Mouse (Mus musculus) forebrain, embryonic 15.5 days (tissue): ENCODE measurements around the gene Atp7a. TPM values are rescaled to one million over a fixed set of nuclear protein-coding genes. Genes with fewer than 3 reads are reported as not detected.

Experiments
- ATAC-seq: fragments of 200-750 bp; cut with Nextera tagmentation; replicated peaks from 2 replicates; pipeline ENCODE4 v1.8.0; 2017; ENCODE audit warnings: mild to moderate bottlenecking, moderate TSS enrichment, moderate library complexity
- H3K27ac ChIP-seq: fragments of 300-500 bp; sonication (generic); replicated peaks from 2 replicates; pipeline ENCODE4 v1.5.1; 2015; ENCODE audit warnings: mild to moderate bottlenecking, inconsistent platforms
- H3K27me3 ChIP-seq: fragments of 300-500 bp; sonication (generic); 2 replicates; pipeline ENCODE4 v1.6.1; 2015; ENCODE audit warnings: inconsistent platforms
- H3K36me3 ChIP-seq: fragments of 300-500 bp; sonication (generic); 2 replicates; pipeline ENCODE4 v1.6.1; 2015; ENCODE audit warnings: mild to moderate bottlenecking, inconsistent platforms
- H3K4me1 ChIP-seq: fragments of 300-500 bp; sonication (generic); 2 replicates; pipeline ENCODE4 v1.6.1; 2015; ENCODE audit warnings: inconsistent platforms
- H3K4me2 ChIP-seq: fragments of 300-500 bp; sonication (generic); replicated peaks from 2 replicates; pipeline ENCODE4 v1.6.1; 2015; ENCODE audit warnings: mild to moderate bottlenecking, inconsistent platforms
- H3K4me3 ChIP-seq: fragments of 300-500 bp; sonication (generic); 2 replicates; pipeline ENCODE4 v1.5.1; 2015; ENCODE audit warnings: mild to moderate bottlenecking, inconsistent platforms
- H3K9ac ChIP-seq: fragments of 300-500 bp; sonication (generic); replicated peaks from 2 replicates; pipeline ENCODE4 v1.6.1; 2015; ENCODE audit warnings: mild to moderate bottlenecking, inconsistent platforms
- H3K9me3 ChIP-seq: fragments of 300-500 bp; sonication (generic); 2 replicates; pipeline ENCODE4 v1.6.1; 2016; ENCODE audit warnings: inconsistent platforms
- WGBS: fragments of 180-500 bp; shearing (Covaris S2); methylation state at CpG from one replicate; pipeline ENCODE4 v1.1.7; 2015; ENCODE audit warnings: mixed read lengths; 5-methylcytosine and 5-hydroxymethylcytosine counted together
- polyA plus RNA-seq: library from polyadenylated mRNA; unstranded; fragments of >200 nt; fragmentation: Nextera tagmentation; extraction: Ambion mirVana; gene quantifications from 2 replicates; pipeline ENCODE4 v1.2.1, GENCODE M21; 2015

Atp7a gene
- polyA plus RNA-seq, 1 experiment from 2014 or later: 17.6 TPM

DNA sequence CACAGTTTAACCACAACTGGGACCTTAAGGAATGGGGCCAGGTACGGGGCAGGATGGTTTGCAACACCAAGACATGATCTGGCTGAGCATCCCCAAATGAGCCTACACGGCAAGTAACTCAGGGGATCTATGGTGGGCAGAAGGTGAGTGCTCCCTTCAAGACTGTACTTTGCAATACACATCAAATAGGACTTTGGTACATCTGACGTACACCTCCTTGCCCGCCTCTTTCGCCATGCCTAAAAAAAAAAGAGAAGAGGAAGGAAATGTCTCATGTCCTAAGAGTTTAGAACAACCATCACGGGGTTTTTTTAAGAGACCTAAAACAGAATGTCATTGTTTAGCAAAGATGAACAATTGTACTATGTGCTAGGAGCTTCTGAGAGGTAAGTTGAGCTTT is 115.9 kb downstream of the Atp7a start, which contains the start of gene Tlr13:
Tlr13 (plus strand) TSS at position 269 of the 400 bp plus-strand sequence.
- Histone ChIP-seq H3K27ac (no peak within 1 kb of the TSS), H3K9ac (no peak within 1 kb of the TSS), H3K36me3 (no peaks in the 10 kb centered on the region), H3K4me3 (no peak within 1 kb of the TSS), H3K4me1 (no peaks in the 10 kb centered on the region), H3K27me3 (no peaks in the 10 kb centered on the region), H3K4me2 (no peak within 1 kb of the TSS), H3K9me3 (no peaks in the 10 kb centered on the region)
- ATAC-seq: no peak
- 88% methylated on average over 6 of the region's 6 CpGs for WGBS

DNA sequence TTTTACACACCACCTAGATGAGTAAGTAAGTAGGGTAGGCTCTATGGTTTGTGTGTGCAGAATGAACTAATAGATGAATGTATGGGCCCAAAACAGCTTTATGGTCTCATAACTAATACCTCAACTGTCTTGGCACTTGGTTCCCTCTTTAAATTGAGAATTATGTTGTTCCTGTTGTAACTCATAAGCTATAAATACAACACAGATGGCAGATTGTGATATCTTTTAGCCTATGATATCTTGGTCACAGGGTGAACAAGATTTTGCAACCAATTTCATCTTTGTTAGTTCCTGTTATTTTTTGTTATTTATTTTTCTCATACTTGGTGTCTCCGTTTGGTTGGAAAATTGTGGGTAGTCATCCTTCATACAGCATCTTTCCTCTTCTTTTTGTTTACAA is 121.1 kb downstream of the Atp7a start:
- no peak for ATAC-seq
- H3K4me1 ChIP-seq: no peaks in the 10 kb centered on the region
- no peaks in the 10 kb centered on the region for H3K9me3 ChIP-seq
- H3K36me3 ChIP-seq: no peaks in the 10 kb centered on the region
- H3K9ac ChIP-seq: no peak overlapping the region
- no peak overlapping the region for H3K4me2 ChIP-seq
- no peak overlapping the region for H3K4me3 ChIP-seq
- whole genome bisulfite sequencing: 87% methylated on average over 1 of the region's 1 CpGs
- H3K27ac ChIP-seq: no peak overlapping the region
- H3K27me3 ChIP-seq: no peaks in the 10 kb centered on the region

DNA sequence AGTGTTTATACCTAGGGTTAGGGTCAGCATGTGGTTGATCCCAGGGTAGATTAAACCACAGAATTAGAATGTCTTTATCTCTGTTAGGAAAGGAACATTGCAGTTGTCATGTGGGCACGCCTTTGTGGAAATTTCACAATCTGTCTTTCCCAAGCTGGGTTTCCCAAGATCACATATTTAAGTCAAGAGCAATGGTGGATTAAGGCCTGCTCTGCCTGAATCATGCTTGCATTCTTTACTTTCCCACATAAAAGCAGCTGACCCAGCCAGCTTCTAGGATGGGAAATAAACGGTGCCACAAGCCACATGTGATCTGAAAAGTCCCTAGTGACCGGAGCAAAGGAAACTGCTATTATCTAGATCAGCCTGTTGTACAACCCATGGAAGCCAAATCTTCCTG is 122.4 kb downstream of the Atp7a start:
- no peak overlapping the region for H3K4me3 ChIP-seq
- H3K4me1 ChIP-seq: no peaks in the 10 kb centered on the region
- WGBS: 87% methylated on average over 3 of the region's 3 CpGs
- no peak overlapping the region for H3K27ac ChIP-seq
- H3K27me3 ChIP-seq: no peaks in the 10 kb centered on the region
- no peak for ATAC-seq
- H3K4me2 ChIP-seq: no peak overlapping the region
- no peaks in the 10 kb centered on the region for H3K36me3 ChIP-seq
- H3K9me3 ChIP-seq: no peaks in the 10 kb centered on the region
- no peak overlapping the region for H3K9ac ChIP-seq

DNA sequence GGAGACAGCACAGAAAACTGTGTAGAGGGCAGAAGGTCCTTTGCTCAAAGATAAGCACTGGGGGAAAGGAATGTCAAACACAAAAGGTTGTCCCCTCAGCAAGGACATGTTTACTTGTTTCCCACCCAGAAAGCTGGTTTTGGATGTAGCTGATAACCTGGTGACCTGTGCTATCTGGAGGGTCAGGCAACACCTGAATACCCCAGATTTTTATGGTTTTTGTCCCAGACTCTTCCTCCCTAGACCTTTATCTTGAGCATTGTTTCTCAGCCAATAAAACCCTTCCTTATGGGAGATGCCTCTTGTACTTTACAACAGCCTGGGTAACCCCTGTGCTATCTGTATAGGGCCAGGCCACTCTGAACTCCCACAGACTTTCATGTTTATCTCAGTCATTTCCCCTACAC is 127.1 kb downstream of the Atp7a start:
- ATAC-seq: no peak
- H3K4me3 ChIP-seq: no peak overlapping the region
- H3K27me3 ChIP-seq: no peaks in the 10 kb centered on the region
- no peaks in the 10 kb centered on the region for H3K4me1 ChIP-seq
- no peaks in the 10 kb centered on the region for H3K9me3 ChIP-seq
- no peak overlapping the region for H3K4me2 ChIP-seq
- no peak overlapping the region for H3K9ac ChIP-seq
- no peak overlapping the region for H3K27ac ChIP-seq
- no peaks in the 10 kb centered on the region for H3K36me3 ChIP-seq

DNA sequence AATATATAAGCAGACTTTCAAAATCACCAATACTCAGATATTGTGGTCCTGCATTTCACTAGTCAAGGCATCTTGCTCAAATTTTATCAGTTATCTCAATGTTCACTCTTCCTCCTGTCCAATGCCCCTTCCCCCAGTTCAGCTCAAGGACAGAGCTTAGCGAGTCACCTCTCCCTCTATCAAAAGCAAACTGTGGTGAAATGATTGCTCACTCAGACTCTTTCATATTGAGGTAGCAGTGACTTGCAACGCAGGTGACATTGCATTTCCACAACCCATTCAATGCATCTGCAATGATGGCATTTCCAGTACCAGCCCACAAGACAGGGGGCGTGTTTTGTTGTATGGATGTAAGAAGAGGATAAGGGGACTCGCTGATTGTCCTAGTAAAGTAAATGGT is 128.8 kb downstream of the Atp7a start:
- no peaks in the 10 kb centered on the region for H3K9me3 ChIP-seq
- WGBS: 80% methylated on average over 4 of the region's 4 CpGs

DNA sequence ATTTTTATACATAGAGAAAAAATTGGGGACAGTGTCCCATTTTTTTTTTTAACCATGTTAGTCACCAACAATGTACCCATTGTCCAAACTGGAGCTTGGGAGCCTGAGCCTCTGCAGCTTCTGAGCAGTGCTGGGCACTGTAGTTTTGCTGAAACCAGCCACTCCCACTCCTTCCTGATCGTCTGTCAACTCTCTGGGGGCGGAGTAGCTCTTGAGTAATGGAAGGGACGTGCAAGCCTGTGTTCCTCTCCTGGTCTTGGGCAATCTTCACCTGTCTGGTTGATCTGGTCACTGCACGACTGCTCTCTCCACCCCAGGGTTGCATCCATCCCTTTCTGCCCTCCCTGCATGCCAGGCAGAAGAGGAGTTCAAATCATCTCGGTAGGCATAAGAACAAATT is 136.9 kb downstream of the Atp7a start:
- H3K4me2 ChIP-seq: no peak overlapping the region
- no peak for ATAC-seq
- no peaks in the 10 kb centered on the region for H3K36me3 ChIP-seq
- H3K9ac ChIP-seq: no peak overlapping the region
- H3K27ac ChIP-seq: no peak overlapping the region
- no peak overlapping the region for H3K4me3 ChIP-seq
- H3K27me3 ChIP-seq: no peaks in the 10 kb centered on the region
- WGBS: 65% methylated on average over 5 of the region's 5 CpGs
- H3K9me3 ChIP-seq: no peaks in the 10 kb centered on the region
- no peaks in the 10 kb centered on the region for H3K4me1 ChIP-seq

More for the DNA sequence above, 128.8 kb downstream of the Atp7a start:
- ATAC-seq: no peak
- Histone ChIP-seq H3K27me3 (no peaks in the 10 kb centered on the region), H3K9ac (no peak overlapping the region), H3K27ac (no peak overlapping the region), H3K36me3 (no peaks in the 10 kb centered on the region), H3K4me1 (no peaks in the 10 kb centered on the region), H3K4me3 (no peak overlapping the region), H3K4me2 (no peak overlapping the region)

DNA sequence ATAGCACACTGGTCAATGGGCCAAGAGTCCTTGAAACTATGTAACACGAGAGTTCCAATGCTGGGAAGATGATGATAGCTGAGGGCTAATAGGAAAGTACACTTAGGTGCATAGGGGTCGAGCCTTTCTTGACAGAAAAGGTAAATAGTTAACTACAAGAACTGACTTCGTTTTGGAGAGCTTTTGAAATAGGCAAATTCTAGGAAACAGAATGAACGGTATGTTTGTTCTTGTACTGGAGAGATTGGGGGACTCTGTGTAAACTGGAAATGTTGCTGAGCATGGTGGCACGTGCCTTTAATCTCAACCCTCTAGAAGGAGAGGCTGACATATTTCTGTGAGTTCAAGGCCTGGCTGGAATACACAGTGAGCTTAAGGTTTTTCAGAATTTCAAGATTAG is 137.5 kb downstream of the Atp7a start:
- Histone ChIP-seq H3K4me3 (no peak overlapping the region), H3K36me3 (no peaks in the 10 kb centered on the region), H3K4me2 (no peak overlapping the region), H3K27ac (no peak overlapping the region), H3K9ac (no peak overlapping the region), H3K4me1 (no peaks in the 10 kb centered on the region), H3K9me3 (no peaks in the 10 kb centered on the region), H3K27me3 (no peaks in the 10 kb centered on the region)
- 78% methylated on average over 5 of the region's 5 CpGs for WGBS
- ATAC-seq: no peak

DNA sequence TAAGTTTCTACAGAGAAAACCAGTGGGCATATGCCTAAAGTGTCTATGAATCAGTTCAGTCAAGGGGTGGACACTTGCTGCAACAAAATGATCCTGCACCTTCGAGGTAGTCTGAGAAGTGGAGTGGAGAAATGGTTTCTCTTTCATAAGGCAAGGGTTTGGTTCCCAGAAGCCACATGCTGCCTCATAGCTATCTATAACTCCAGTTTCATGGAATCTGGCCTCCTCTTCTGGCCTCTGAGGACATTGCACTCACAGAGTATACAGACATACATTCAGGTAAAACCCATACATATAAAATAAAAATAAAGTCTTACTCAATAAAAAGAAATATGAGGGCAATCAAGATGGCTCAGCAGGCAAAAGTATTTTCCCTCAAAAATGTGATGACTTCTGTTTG is 138.0 kb downstream of the Atp7a start:
- WGBS: 73% methylated on average over 1 of the region's 1 CpGs
- no peak for ATAC-seq
- no peaks in the 10 kb centered on the region for H3K36me3 ChIP-seq

DNA sequence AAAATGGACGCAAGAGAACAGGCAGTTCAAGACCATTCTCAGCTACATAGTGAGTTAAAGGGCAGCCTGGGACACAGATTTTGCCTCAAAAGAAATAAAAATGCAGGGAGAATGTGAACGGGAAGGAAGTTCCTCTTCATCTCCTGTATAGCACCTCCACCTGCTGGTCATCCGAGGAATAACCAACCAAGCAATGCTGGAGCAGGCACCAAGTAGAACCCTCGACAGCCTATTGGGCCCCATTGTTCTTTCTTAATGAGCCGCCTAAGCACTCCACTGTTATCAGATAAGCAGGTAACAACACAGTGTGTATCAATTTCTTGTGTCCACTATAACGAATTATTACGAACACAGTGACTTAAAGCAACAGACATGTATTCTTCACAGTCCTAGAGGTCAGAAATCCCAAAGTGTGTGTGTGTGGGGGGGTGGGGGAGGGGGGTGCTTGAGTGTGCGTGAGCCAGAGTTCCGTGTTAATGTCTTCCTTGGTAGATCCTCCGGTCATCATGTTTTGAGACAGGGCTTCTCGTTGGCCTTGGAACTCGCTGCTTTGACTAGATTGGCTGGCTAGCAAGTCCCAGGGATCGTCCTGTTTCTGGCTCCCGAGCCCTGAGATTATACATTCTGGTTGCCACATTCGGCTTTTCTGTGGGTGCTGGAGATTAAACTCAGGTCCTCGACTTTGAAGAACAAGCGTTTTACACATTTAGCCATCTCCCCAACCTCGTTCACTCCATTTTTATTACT is 144.2 kb downstream of the Atp7a start:
- H3K9ac ChIP-seq: 0 out of 2 replicates have a peak overlapping the region, but pooled peaks have one; percentile 22
- H3K4me2 ChIP-seq: peak overlapping the region; percentile 44
- no peaks in the 10 kb centered on the region for H3K36me3 ChIP-seq
- H3K4me3 ChIP-seq: peak overlapping the region; percentile 32
- ATAC-seq: peak; percentile 93
- H3K9me3 ChIP-seq: no peaks in the 10 kb centered on the region
- no peak overlapping the region for H3K27ac ChIP-seq
- WGBS: 22% methylated on average over 18 of the region's 18 CpGs
- H3K4me1 ChIP-seq: no peaks in the 10 kb centered on the region
- H3K27me3 ChIP-seq: no peaks in the 10 kb centered on the region

More for the DNA sequence above, 138.0 kb downstream of the Atp7a start:
- Histone ChIP-seq H3K9ac (no peak overlapping the region), H3K4me2 (no peak overlapping the region), H3K27me3 (no peaks in the 10 kb centered on the region), H3K27ac (no peak overlapping the region), H3K9me3 (no peaks in the 10 kb centered on the region), H3K4me3 (no peak overlapping the region), H3K4me1 (no peaks in the 10 kb centered on the region)

DNA sequence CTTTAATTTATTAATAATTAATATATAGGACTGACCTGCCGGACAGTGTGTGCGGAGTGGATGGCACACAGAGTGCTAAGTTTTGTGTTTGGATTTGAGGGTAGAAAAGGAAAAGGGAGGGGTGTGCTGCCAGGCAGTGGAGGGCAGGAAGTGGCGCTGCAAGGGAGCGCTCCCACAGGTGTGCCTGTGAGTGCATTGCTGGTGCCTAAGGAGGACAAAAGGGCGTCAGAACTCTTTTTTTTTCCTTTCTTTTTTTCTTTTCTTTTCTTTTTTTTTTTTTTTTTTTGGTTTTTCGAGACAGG is 144.7 kb downstream of the Atp7a start:
- H3K4me2 ChIP-seq: peak overlapping the region; percentile 44
- no peaks in the 10 kb centered on the region for H3K4me1 ChIP-seq
- H3K9me3 ChIP-seq: no peaks in the 10 kb centered on the region
- peak overlapping the region; percentile 32; the same call in 1 of the 2 replicates for H3K4me3 ChIP-seq
- H3K9ac ChIP-seq: 0 out of 2 replicates have a peak overlapping the region, but pooled peaks have one; percentile 22
- ATAC-seq: peak; percentile 41
- no peak overlapping the region for H3K27ac ChIP-seq
- 49% methylated on average over 5 of the region's 6 CpGs for WGBS
- no peaks in the 10 kb centered on the region for H3K36me3 ChIP-seq
- no peaks in the 10 kb centered on the region for H3K27me3 ChIP-seq

Other genes with a start within 250 kb of the Atp7a start
- gene Atrx, start 97.9 kb upstream of the Atp7a start, polyA plus RNA-seq: 286 and 303 TPM in 2 replicates
- 22.2 and 23.9 TPM in 2 replicates for gene Magt1, start 15.4 kb upstream of the Atp7a start, polyA plus RNA-seq
- 339 and 347 TPM in 2 replicates for gene Cox7b, start 11.6 kb upstream of the Atp7a start, polyA plus RNA-seq
- gene Tlr13, start 115.9 kb downstream of the Atp7a start, polyA plus RNA-seq: 0.23 and 0.33 TPM in 2 replicates
- gene Pgk1, start 159.8 kb downstream of the Atp7a start, polyA plus RNA-seq: 262 and 269 TPM in 2 replicates
- gene Taf9b, start 193.9 kb downstream of the Atp7a start, polyA plus RNA-seq: 11.4 and 14.5 TPM in 2 replicates
- not detected in 2 replicates for gene Fnd3c2, start 228.1 kb downstream of the Atp7a start, polyA plus RNA-seq